Mouse (Mus musculus) kidney, adult 2 months (tissue): Measurements from ENCODE around the gene Exosc8.

Experiments
- CTCF ChIP-seq: fragments of 200-500 bp; conservative IDR thresholded peaks from 2 replicates; pipeline ENCODE4 v1.5.1; 2011; ENCODE audit warnings: low read depth, mild to moderate bottlenecking, control low read depth, low read length, moderate library complexity, mixed read lengths; ENCODE audit not compliant: insufficient read depth, insufficient read length
- POLR2A ChIP-seq: fragments of 200-500 bp; IDR thresholded peaks from one replicate; pipeline ENCODE4 v1.6.1; 2011; ENCODE audit warnings: low read depth, low read length, control low read depth

DNA sequence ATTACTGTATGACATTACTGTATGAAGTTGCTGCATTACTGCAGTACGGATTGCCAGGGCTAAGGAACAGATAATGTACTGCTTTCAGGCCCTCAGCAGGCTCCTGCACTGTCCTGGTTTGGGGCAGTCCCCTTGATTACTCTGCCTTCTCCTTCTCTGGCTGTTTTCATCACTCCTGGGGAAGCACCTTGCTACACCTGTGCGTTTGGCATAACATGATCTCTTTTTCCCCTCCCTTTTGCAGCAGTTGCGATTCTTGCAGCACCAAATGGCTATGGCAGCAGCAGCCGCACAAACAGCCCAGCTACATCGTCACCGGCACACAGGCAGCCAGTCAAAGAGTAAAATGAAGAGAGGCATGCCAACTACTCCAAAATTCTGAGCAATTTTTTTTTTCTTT, 7.1 kb downstream of the Exosc8 start:
- TF ChIP-seq POLR2A (no peak), CTCF (no peak)
